Mouse (Mus musculus): Measurements from ENCODE around the gene Rps26. TPM values are rescaled to one million over a fixed set of nuclear protein-coding genes. Genes with fewer than 3 reads are reported as not detected.

Gene Rps26
- polyA plus RNA-seq, 1 experiment = 886 TPM

DNA sequence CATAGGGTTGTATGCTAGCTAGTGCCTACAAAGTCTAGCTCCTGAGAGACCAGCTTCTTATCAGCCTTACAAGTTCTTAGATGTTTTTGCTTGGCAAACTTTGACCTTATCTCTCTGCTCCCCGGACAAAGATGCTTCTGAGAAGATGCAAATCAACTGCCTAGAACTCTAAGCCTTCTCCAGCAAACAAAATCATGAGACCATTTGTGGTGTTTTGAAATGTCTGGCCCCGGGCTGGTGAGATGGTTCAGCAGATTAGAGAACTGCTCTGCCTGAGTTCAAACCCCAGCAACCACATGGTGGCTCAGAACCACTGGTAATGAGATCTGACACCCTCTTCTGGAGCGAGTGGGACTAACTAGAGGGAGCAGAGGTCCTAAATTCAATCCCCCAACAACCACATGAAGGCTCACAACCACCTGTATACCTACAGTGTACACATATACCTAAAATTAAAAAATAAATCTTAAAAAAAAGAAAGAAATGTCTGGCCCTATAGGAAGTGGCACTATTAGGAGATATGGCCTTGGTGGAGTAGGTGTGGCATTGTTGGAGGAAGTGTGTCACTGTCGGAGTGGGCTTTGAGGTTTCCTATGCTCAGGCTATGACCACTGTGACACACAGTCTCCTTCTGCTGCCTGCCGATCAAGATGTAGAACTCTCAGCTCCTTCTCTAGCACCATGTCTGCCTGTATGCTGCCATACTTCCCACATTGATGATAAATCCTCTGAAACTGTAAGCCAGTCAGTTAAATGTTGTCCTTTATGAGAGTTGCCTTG, 37.1 kb upstream of the Rps26 start:
- no peak overlapping the region for H3K27ac ChIP-seq (ENCODE audit: insufficient read depth, low read depth, low read length)
- TF ChIP-seq CTCF (IDR thresholded peaks at IDR 0.05; ENCODE audit: low read depth, low read length) (no peak), POLR2A (IDR thresholded peaks at IDR 0.05; ENCODE audit: borderline replicate concordance, low read depth, low read length) (no peak)

DNA sequence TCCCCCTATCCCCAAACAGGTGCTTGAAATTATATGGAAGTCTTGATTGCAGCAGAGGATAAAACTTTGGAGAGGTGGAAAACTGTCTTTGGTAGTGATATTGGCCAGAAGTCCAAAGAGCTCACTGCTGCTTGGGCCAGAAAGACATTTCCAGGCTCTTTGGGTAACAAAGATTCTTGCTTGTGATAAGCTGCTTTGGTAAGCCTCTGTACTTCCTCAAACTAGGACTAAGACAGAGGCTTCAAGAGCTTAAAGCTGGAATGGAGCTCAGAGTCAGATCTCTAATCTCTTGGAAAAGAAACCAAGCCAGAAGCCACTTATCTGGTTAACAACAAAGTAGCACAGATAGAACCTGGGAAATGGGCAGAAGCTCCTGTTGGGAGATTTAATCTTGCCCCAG, 35.9 kb upstream of the Rps26 start:
- TF ChIP-seq CTCF (IDR thresholded peaks at IDR 0.05; ENCODE audit: low read depth, low read length) (no peak), POLR2A (IDR thresholded peaks at IDR 0.05; ENCODE audit: borderline replicate concordance, low read depth, low read length) (no peak)

More for the DNA sequence above, 37.1 kb upstream of the Rps26 start:
- no peaks in the 10 kb centered on the region for H3K4me1 ChIP-seq (ENCODE audit: control insufficient read depth, insufficient read depth, low read length)
- no peak overlapping the region for H3K4me3 ChIP-seq (ENCODE audit: insufficient read depth, low read length)

DNA sequence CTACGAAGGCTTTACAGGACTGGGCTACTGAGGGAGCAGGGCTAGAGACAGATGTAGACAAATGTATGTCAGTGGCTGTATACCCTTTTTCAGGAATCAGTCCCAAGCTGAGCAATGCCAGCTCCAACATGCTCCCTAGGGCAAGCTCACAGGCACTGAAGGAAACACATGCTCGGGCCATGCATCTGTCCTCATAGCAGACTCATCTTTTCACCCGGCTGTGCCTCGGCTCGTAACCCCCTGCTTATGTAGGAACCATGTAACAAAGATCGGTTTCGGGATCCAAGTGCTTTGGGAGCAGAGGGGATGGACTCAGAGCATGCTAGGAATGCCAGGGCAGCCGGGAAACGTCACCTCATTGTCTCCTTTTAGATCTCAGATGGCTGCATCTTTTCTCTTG, 32.9 kb upstream of the Rps26 start:
- Histone ChIP-seq H3K4me3 (ENCODE audit: insufficient read depth, low read length) (no peak overlapping the region), H3K27ac (ENCODE audit: insufficient read depth, low read depth, low read length) (no peak overlapping the region)
- TF ChIP-seq POLR2A (IDR thresholded peaks at IDR 0.05; ENCODE audit: borderline replicate concordance, low read depth, low read length) (no peak), CTCF (IDR thresholded peaks at IDR 0.05; ENCODE audit: low read depth, low read length) (no peak)

More for the DNA sequence above, 35.9 kb upstream of the Rps26 start:
- no peak overlapping the region for H3K4me3 ChIP-seq (ENCODE audit: insufficient read depth, low read length)
- no peaks in the 10 kb centered on the region for H3K4me1 ChIP-seq (ENCODE audit: control insufficient read depth, insufficient read depth, low read length)
- no peak overlapping the region for H3K27ac ChIP-seq (ENCODE audit: insufficient read depth, low read depth, low read length)

DNA sequence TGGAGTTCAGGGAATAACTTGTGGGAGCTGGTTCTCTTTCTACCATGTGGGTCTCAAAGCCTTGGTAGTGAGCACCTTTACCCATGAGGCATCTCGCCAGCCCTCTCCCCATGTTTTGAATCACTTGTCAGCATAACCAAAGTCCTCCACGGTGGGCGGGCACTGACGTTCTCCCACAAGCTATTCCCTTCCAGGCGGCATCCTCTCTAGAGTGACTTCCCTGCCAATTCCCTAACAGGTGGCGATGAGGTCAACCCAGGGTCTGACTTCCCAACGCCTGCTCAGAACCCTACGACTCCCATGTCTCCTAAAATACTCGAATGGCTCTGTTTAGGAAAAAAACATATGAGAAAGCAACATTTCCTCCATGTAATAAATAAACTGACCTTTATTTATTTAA, 31.3 kb upstream of the Rps26 start:
- H3K4me1 ChIP-seq (ENCODE audit: control insufficient read depth, insufficient read depth, low read length) = no peaks in the 10 kb centered on the region
- H3K27ac ChIP-seq (ENCODE audit: insufficient read depth, low read depth, low read length) = no peak overlapping the region
- no peak for TF ChIP-seq POLR2A (IDR thresholded peaks at IDR 0.05; ENCODE audit: borderline replicate concordance, low read depth, low read length)
- no peak for TF ChIP-seq CTCF (IDR thresholded peaks at IDR 0.05; ENCODE audit: low read depth, low read length)
- no peak overlapping the region for H3K4me3 ChIP-seq (ENCODE audit: insufficient read depth, low read length)

More for the DNA sequence above, 32.9 kb upstream of the Rps26 start:
- no peaks in the 10 kb centered on the region for H3K4me1 ChIP-seq (ENCODE audit: control insufficient read depth, insufficient read depth, low read length)

DNA sequence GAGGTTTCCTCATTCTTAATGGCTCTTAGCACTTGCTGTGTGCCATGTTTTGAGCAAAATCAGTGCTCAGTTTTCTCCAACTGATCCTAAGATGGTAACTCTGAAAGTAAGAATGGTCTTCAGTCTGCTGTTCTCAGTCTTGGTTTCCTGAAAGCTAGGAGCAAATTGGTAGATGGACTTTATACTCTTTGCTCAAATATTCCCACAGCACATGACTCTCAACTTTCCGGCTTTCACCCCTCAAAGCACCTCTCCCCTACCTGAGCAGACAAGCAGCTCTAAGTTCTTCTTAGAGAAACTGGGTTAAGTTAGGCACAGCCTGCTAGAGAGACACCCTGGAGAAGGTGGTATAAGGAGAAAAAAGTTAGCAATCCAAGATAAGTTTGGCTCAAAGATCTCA, 30.2 kb upstream of the Rps26 start:
- no peak overlapping the region for H3K27ac ChIP-seq (ENCODE audit: insufficient read depth, low read depth, low read length)
- TF ChIP-seq CTCF (IDR thresholded peaks at IDR 0.05; ENCODE audit: low read depth, low read length) (no peak), POLR2A (IDR thresholded peaks at IDR 0.05; ENCODE audit: borderline replicate concordance, low read depth, low read length) (no peak)
- H3K4me1 ChIP-seq (ENCODE audit: control insufficient read depth, insufficient read depth, low read length) = no peaks in the 10 kb centered on the region
- H3K4me3 ChIP-seq (ENCODE audit: insufficient read depth, low read length) = no peak overlapping the region

DNA sequence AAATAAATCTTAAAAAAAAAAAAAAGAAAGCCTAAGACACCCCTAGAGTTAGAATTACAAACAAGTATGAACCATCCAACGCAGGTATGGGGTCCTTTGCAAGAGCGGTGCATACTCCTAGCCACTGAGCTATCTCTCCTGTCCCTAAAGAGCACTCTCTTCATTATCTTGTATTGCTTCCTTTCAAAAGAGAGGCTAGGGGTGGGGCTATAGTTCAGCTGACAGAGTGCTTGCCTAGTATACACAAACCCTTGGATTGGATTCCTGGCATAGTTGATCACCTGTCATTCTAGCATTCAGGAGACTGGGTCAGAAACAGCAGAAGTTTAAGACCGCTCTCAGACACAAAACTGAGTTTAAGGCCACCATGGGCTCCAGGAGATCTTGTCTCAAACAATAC, 28.7 kb upstream of the Rps26 start:
- TF ChIP-seq POLR2A (IDR thresholded peaks at IDR 0.05; ENCODE audit: borderline replicate concordance, low read depth, low read length) (no peak), CTCF (IDR thresholded peaks at IDR 0.05; ENCODE audit: low read depth, low read length) (no peak)
- Histone ChIP-seq H3K4me3 (ENCODE audit: insufficient read depth, low read length) (no peak overlapping the region), H3K27ac (ENCODE audit: insufficient read depth, low read depth, low read length) (no peak overlapping the region)

DNA sequence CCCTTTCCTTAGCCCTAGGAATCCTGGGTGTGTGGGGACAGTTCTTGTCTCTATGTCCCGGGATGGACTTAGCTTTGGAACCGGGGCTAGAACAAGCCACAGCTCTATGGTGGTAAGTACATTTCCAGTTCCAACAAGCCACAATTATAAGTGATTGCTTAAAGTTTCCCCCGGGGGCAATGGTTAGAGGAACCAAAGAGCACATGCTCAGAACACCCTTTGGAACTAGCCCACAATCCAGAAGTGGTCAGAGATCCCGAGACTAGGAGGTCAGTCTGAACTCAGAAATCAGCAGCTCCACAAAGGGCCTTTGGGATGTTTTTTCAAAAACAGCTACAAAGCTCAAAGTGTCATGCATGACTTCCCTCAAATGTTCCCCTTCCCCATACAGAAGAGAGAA, 27.3 kb upstream of the Rps26 start:
- Histone ChIP-seq H3K4me3 (ENCODE audit: insufficient read depth, low read length) (no peak overlapping the region), H3K27ac (ENCODE audit: insufficient read depth, low read depth, low read length) (no peak overlapping the region), H3K4me1 (ENCODE audit: control insufficient read depth, insufficient read depth, low read length) (no peaks in the 10 kb centered on the region)
- TF ChIP-seq POLR2A (IDR thresholded peaks at IDR 0.05; ENCODE audit: borderline replicate concordance, low read depth, low read length) (no peak), CTCF (IDR thresholded peaks at IDR 0.05; ENCODE audit: low read depth, low read length) (no peak)

More for the DNA sequence above, 28.7 kb upstream of the Rps26 start:
- no peaks in the 10 kb centered on the region for H3K4me1 ChIP-seq (ENCODE audit: control insufficient read depth, insufficient read depth, low read length)

DNA sequence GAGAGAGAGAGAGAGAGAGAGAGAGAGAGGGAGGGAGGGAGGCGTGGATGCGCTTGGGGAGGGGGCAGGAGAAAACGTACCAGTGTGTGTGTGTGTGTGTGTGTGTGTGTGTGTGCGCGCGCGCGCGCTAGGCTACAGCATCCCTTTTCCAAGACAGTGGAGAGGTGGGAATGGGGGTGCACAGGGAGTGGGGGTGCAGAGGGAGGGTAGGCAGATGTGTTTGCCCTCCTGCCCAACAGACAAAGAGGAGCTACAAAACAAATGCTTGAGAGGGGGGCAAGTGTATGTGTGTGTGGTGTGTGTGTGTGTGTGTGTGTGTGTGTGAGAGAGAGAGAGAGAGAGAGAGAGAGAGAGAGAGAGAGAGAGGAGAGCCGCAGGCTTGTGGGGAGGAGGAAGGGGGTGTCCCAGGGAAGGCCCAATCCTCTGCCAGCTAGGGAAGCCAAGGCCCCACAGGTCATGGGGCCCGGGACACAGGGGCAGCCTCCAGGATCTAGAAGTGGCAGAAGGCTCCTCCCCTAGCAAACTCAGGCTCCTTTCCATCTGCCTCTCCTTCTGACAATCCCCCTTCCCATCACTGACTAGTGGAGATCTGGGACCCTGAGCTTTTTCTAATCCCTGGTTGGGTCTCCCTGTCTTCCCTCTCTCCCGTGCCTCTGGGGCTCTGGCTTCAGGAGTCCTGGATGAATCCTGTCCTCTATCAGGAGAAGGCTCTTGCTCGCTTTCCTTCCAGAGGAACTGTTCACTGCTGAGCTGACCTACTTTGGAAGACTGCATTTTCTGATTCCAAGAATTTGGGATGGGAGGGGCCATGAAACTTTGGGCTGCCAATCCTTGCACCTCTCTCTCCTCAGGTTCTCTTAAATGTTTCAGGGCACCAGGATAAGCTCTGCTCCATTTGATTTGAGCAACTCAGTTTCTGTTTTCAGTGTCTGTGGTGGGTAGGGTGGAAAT, 19.9 kb upstream of the Rps26 start:
- no peaks in the 10 kb centered on the region for H3K4me1 ChIP-seq (ENCODE audit: control insufficient read depth, insufficient read depth, low read length)
- TF ChIP-seq POLR2A (IDR thresholded peaks at IDR 0.05; ENCODE audit: borderline replicate concordance, low read depth, low read length) (no peak), CTCF (IDR thresholded peaks at IDR 0.05; ENCODE audit: low read depth, low read length) (no peak)
- no peak overlapping the region for H3K4me3 ChIP-seq (ENCODE audit: insufficient read depth, low read length)
- H3K27ac ChIP-seq (ENCODE audit: insufficient read depth, low read depth, low read length) = no peak overlapping the region

DNA sequence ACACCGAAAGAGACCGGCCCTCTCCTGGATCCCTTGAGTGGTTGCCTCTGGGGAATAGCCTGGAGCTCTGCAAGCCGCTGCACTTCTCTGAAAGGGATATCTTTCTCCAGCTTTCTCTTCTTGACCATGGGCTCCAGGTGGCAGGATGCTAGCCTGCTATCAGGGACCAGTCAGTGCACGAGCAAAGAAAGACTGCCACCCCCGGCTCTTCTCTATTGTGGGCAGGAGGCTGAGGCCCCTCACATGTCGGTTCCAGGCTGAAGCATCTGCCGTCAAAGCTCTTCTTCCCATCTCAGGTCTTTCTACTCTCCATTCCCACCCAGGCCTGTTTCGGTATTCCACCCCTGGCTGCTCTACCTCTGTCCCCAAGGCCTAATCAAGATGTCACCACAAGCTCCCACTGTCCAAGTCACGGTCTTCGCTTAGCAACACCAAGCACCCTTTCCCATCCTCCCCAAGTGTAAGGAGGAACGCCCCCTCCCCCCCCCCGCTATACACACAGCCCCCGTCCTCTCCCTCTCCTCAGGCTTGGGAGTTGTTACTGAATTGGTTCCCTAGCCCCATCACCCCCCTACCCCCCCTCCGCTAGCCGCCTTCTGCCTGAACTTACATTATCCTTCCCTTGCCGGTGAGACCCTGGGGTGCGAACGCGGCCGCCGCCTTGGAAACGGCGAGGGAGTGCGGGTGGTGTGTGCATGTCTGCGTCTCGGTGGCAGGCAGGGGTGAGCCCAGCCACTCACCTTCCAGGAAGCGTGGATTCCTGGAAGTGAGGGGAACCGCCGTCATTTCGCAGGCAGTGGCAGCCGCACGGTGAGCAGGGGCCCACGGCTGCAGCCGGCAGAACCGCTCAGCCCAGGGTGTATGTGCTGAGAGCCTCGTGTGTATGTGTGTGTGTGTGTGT, 18.8 kb upstream of the Rps26 start, which contains the start of gene Ikzf4:
Ikzf4 (minus strand) TSS at position 881 of the 901 bp plus-strand sequence.
- H3K4me3 ChIP-seq (ENCODE audit: insufficient read depth, low read length) = peak within 1 kb of the TSS; percentile 10; the same call in 1 of the 2 replicates
- TF ChIP-seq CTCF (IDR thresholded peaks at IDR 0.05; ENCODE audit: low read depth, low read length) (no peak), POLR2A (IDR thresholded peaks at IDR 0.05; ENCODE audit: borderline replicate concordance, low read depth, low read length) (no peak)
- no peak within 1 kb of the TSS for H3K27ac ChIP-seq (ENCODE audit: insufficient read depth, low read depth, low read length)
- H3K4me1 ChIP-seq (ENCODE audit: control insufficient read depth, insufficient read depth, low read length) = no peaks in the 10 kb centered on the region

Measured in bone marrow macrophage, adult 2 months (primary cell).